ENCODE assay signal across 21 mouse cellular contexts in the genomic region with DNA sequence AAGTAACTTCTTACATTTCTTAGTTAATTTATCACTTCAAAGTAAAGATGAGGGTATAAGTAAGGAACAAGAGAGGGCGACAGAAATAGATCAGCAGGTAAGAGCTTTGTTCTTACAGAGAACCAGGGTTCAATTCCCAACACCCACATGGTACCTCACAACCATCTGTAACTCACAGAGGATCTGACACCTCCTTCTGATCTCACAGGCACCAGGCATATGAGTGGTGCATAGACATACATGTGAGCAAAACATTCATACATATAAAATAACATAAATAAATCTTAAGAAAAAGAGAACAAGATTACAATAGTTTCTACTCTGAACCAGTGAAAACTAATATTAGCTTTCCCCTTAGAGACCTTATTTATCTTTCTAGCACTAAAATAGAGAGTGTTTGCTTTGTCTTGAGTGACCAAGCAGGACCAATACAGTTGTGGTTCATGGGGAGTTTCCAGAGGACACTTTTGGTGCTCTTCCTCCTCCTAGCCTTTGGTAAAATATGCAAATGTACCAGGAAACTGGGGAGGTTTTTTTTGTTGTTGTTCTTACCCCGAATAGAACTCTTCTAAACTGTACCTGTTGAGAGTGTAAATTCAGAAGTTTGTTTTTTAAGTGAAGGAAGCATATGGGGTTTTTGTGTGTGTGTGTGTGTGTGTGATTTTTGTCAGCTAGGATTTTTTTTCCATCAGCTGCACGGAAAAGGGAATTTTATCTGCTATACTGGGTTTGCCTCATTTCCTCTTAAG.
DNase-seq lines count a peak whose midpoint lies in the region; ATAC-seq and TF ChIP-seq lines count a peak whose summit lies in the region.
"Had no signal": no experiment of that assay in that cellular context is flagged by ENCODE, and none has a peak within 500 bp of the region (broad histone marks: within the 10 kb centered on the region; RNA-seq: fewer than 3 reads in every experiment).

No protein-coding gene starts in this region.

- H3K4me2 ChIP-seq in stomach, postnatal 0 days (replicated peaks; ENCODE audit: low read depth): no peak overlapping the region
- H3K4me2 ChIP-seq in midbrain, embryonic 15.5 days: no peak overlapping the region
- H3K4me2 ChIP-seq: embryonic facial prominence, embryonic 12.5 days; heart, embryonic 12.5 days; hindbrain, embryonic 12.5 days; neural tube, embryonic 12.5 days had no signal

- no peaks in the 10 kb centered on the region for H3K9me3 ChIP-seq in stomach, postnatal 0 days (ENCODE audit: control insufficient read depth, low read length)
- no peaks in the 10 kb centered on the region for H3K9me3 ChIP-seq in midbrain, embryonic 15.5 days
- H3K9me3 ChIP-seq: embryonic facial prominence, embryonic 12.5 days; heart, embryonic 12.5 days; hindbrain, embryonic 12.5 days; midbrain, embryonic 10.5 days; neural tube, embryonic 12.5 days had no signal

- no peaks in the 10 kb centered on the region for H3K36me3 ChIP-seq in stomach, postnatal 0 days (ENCODE audit: control insufficient read depth, insufficient read depth, low read length)
- H3K36me3 ChIP-seq in midbrain, embryonic 15.5 days (replicated peaks): no peaks in the 10 kb centered on the region; the same call in 1 of the 2 replicates
- H3K36me3 ChIP-seq: embryonic facial prominence, embryonic 12.5 days had no signal

- no peak overlapping the region for H3K27ac ChIP-seq in stomach, postnatal 0 days (replicated peaks)
- no peak overlapping the region for H3K27ac ChIP-seq in midbrain, embryonic 15.5 days
- H3K27ac ChIP-seq: embryonic facial prominence, embryonic 12.5 days; hindbrain, embryonic 12.5 days; macrophage; midbrain, embryonic 10.5 days; neural tube, embryonic 12.5 days had no signal

- no peak for TF ChIP-seq EP300 in stomach, postnatal 0 days (optimal IDR thresholded peaks at IDR 0.05)

- H3K9ac ChIP-seq in stomach, postnatal 0 days (ENCODE audit: low read length): no peak overlapping the region
- no peak overlapping the region for H3K9ac ChIP-seq in midbrain, embryonic 15.5 days
- H3K9ac ChIP-seq: embryonic facial prominence, embryonic 12.5 days; heart, embryonic 12.5 days; hindbrain, embryonic 12.5 days; neural tube, embryonic 12.5 days had no signal

- no peak overlapping the region for H3K4me3 ChIP-seq in stomach, postnatal 0 days (ENCODE audit: low read depth, low read length)
- H3K4me3 ChIP-seq in midbrain, embryonic 15.5 days: no peak overlapping the region
- H3K4me3 ChIP-seq: embryonic facial prominence, embryonic 12.5 days; erythroblast, embryonic 14.5 days; heart, embryonic 12.5 days; hindbrain, embryonic 12.5 days; midbrain, embryonic 10.5 days; neural tube, embryonic 12.5 days had no signal

- ATAC-seq in inflammation-experienced regulatory T-cells, adult 6 months: peak; percentile 69
- ATAC-seq in stomach, postnatal 0 days (ENCODE audit: low FRiP score, low TSS enrichment): peak; percentile 63; the same call in 1 of the 2 replicates
- no peak for ATAC-seq in midbrain, embryonic 15.5 days (replicated peaks)
- ATAC-seq: forebrain, embryonic 14.5 days had no signal

- no peaks in the 10 kb centered on the region for H3K27me3 ChIP-seq in stomach, postnatal 0 days (ENCODE audit: control insufficient read depth, insufficient read depth, low read length)
- no peaks in the 10 kb centered on the region for H3K27me3 ChIP-seq in midbrain, embryonic 15.5 days (replicated peaks)
- H3K27me3 ChIP-seq: embryonic facial prominence, embryonic 12.5 days; heart, embryonic 12.5 days; hindbrain, embryonic 12.5 days; neural tube, embryonic 12.5 days had no signal

- no peaks in the 10 kb centered on the region for H3K4me1 ChIP-seq in stomach, postnatal 0 days (replicated peaks; ENCODE audit: control insufficient read depth, insufficient read depth)
- H3K4me1 ChIP-seq in midbrain, embryonic 15.5 days: no peaks in the 10 kb centered on the region
- H3K4me1 ChIP-seq: embryonic facial prominence, embryonic 12.5 days; heart, embryonic 12.5 days; hindbrain, embryonic 12.5 days; midbrain, embryonic 10.5 days; neural tube, embryonic 12.5 days had no signal

- DNase-seq in lung, postnatal 36 days: peak; percentile 39
- no peak for DNase-seq in lung, postnatal 4 days
- peak; percentile 22 for DNase-seq in CD4-positive, CD25-positive, alpha-beta regulatory T cell, adult 2 months (ENCODE audit: low read depth, low spot score)
- DNase-seq in stomach, postnatal 0 days (ENCODE audit: low spot score): no peak
- no peak for DNase-seq in retina, embryonic 14.5 days (ENCODE audit: low spot score)
- DNase-seq: adrenal gland, adult 2 months; cerebellum, adult 9-11 months; gastrocnemius, postnatal 10 days; heart, adult 11 months; heart, postnatal 14 days; right cerebral cortex, postnatal 14 days had no signal

- 42% methylated on average over 3 of the region's 3 CpGs for WGBS in stomach, postnatal 0 days
- 92% methylated on average over 3 of the region's 3 CpGs for WGBS in midbrain, embryonic 15.5 days

- no peak for TF ChIP-seq CTCF in stomach, postnatal 0 days (IDR thresholded peaks at IDR 0.05; ENCODE audit: low read depth)

Comparison
In these comparisons a context has a peak if more than half of its experiments do, and no peak if none do; other contexts are left out.
1. DNase-seq: peak in lung, postnatal 36 days (single experiment) and CD4-positive, CD25-positive, alpha-beta regulatory T cell, adult 2 months (single experiment); none in lung, postnatal 4 days (0 of 2), stomach, postnatal 0 days (single experiment) and retina, embryonic 14.5 days (single experiment).